Mouse (Mus musculus) bone marrow macrophage, adult 2 months (primary cell): ENCODE data around the gene Tstd2.

Experiments
- CTCF ChIP-seq: IDR thresholded peaks from 2 replicates; pipeline ENCODE4 v1.5.1; 2012; ENCODE audit warnings: low read depth, mild to moderate bottlenecking, low read length, moderate library complexity
- POLR2A ChIP-seq: IDR thresholded peaks from 2 replicates; pipeline ENCODE4 v1.6.1; 2012; ENCODE audit warnings: mild to moderate bottlenecking, low read depth, low read length, borderline replicate concordance

GRCm38 (mm10) chr4:46111361-46111760 is 27.1 kb downstream of the Tstd2 start:
- no peak for TF ChIP-seq CTCF
- no peak for TF ChIP-seq POLR2A
